Mouse (Mus musculus): ENCODE data around the gene Olfr1176.

Olfr1176 gene

DNA sequence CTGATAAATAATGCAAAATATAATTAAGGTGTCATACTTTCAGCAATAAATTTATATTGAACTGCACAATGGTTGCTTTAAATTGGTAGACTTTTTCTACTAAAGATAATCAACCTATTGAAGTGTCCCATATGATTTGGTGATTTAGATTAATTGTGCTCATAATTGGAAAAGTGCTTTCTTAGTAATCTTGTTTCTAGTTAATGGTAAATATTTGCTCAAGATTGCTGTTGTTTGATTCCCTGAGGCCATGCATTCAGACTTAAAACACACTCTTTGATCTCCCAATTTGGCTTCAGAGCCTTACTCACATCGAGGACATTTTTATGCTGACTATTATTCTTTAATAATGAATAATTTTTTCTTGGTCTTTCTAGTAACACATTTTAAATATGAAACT is at the start of gene Olfr1176:
Olfr1176 (plus strand) TSS at position 301 of the 400 bp plus-strand sequence.
- DNase-seq (ENCODE audit: extremely low spot score, low read depth, low spot score) = no peak

DNA sequence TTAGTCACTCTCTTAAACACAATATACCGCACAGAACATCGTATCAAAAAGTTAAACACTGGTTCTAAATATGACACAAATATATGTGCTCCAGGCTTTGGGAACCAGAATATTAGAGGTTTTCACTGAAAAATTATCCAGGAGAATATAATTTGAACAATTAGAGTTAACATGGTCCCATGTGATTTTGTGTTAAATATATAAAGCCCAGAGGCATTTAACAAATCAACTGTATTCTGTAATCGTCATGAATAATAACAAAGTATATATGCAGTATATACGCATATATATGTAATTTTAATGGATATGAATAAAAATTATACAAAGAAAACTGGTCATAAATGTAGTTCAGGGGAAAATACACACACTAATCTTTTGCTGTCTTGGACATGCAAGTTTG is 21.5 kb upstream of the Olfr1176 start, which contains the start of gene Olfr1174-ps:
Olfr1174-ps (minus strand) TSS at position 101 of the 400 bp plus-strand sequence.
- DNase-seq (ENCODE audit: extremely low spot score, low read depth, low spot score) = no peak

DNA sequence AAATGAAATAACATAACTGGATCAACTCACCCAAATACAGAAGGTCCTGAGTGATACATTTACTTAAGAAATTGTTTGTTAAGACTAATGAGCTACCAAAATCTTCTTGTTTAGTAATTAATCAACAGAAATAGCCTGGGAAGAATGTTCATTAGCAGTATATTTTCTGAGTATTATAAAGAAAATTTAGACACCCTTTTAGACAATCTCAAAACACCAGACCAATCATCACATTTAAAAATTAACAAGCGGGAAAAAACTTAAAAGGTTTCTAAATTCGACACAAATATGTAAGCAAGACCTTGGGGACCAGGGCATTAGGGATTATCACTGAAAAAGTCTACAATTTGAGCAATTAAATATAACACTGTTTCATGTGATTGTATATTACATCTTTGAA is 9.4 kb upstream of the Olfr1176 start, which contains the start of gene Olfr1175-ps:
Olfr1175-ps (minus strand) TSS at position 101 of the 400 bp plus-strand sequence.
- DNase-seq (ENCODE audit: extremely low spot score, low read depth, low spot score) = no peak

DNA sequence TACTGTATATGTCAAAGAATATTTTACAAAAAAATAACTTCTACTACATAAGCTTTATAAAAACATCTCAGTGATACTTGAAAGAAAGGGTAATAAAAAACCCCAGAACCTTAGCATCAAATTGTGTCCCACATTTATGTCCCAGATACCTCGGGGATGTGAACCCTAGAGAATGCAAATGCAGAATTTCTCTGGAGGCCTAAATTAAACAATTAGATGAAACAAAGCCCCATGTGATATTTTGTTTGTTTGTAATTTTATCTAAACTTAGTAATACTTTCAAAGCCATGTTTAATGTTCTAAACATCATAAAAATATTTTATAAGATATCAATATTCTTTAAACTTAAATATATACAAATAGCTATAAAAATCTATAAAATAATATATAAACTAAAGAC is 9.9 kb downstream of the Olfr1176 start, which contains the start of gene Olfr1177-ps:
Olfr1177-ps (minus strand) TSS at position 101 of the 400 bp plus-strand sequence.
- no peak for DNase-seq (ENCODE audit: extremely low spot score, low read depth, low spot score)

DNA sequence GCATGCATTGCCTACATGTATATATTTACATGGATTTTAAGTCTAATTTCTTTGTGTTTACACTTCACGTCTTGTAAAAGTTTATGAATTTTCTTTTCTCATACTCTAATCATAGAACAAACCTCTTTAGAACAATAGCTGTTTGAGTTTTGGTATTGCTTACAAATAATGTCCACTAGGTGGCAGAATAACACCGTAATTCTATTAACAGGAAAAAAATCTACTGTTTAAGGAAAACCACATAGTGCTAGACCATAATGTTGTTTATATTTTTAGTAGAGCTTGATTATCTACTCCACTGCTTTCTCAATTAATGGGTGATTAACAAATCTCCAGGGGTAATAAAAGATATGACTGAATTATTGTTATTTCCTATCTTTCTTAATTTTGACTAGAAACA is 19.8 kb downstream of the Olfr1176 start:
- peak; percentile 28 for DNase-seq (ENCODE audit: extremely low spot score, low read depth, low spot score)

DNA sequence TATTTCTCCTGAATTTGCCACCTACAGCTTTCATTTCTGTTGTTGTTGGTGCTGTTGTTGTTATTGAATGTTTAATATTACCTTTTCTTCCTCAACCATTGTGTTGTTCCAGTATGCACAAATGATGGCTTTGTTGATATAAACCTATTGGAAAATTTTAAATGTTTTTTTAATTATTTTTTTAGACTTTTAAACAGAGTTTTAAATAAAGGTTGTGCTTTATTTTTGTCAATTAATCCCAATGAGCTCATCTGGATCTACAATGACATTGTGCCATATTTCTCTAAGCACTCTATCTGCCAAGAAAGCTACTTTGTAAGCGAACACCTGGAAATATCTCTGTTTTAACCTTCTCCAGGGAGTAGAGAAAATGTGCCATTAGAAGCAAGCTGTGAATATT is 50.2 kb downstream of the Olfr1176 start, which contains the start of gene Olfr1178:
Olfr1178 (plus strand) TSS at position 301 of the 400 bp plus-strand sequence.
- DNase-seq (ENCODE audit: extremely low spot score, low read depth, low spot score) = no peak

Data from hindlimb bud, embryonic 11.5 days (tissue).